Mouse (Mus musculus) forelimb bud, embryonic 11.5 days (tissue): ENCODE data around the gene 2010300C02Rik.
"Not testable (repeated sequence)": the region's sequence is repeated elsewhere in the genome, so short reads cannot be mapped to it uniquely, and the experiment has no call there.

Experiments used
- DNase-seq: peaks from one replicate; pipeline ENCODE4 v3.0.0-alpha.2; 2012; ENCODE audit warnings: low read depth, low spot score

Gene 2010300C02Rik

GRCm38 (mm10) chr1:37719761-37720640 lies at the start of gene 2010300C02Rik:
Gene 2010300C02Rik, minus strand, starts transcription at chr1:37720085.
- DNase-seq, result peak; percentile 20

GRCm38 (mm10) chr1:37759407-37759806 lies 39.5 kb upstream of the 2010300C02Rik start:
- no peak for DNase-seq

- DNase-seq, result no peak
Measured at GRCm38 (mm10) chr1:37744650-37745259, 24.9 kb upstream of the 2010300C02Rik start.

- DNase-seq, result no peak
Measured at GRCm38 (mm10) chr1:37742602-37743270, 22.9 kb upstream of the 2010300C02Rik start.

GRCm38 (mm10) chr1:37742126-37742525 lies 22.2 kb upstream of the 2010300C02Rik start:
- no peak for DNase-seq

GRCm38 (mm10) chr1:37740161-37740802 lies 20.4 kb upstream of the 2010300C02Rik start:
- DNase-seq, result no peak

- DNase-seq, result no peak
Measured at GRCm38 (mm10) chr1:37738895-37739294, 19.0 kb upstream of the 2010300C02Rik start.

GRCm38 (mm10) chr1:37737045-37737444 lies 17.2 kb upstream of the 2010300C02Rik start:
- no peak for DNase-seq

GRCm38 (mm10) chr1:37735932-37736331 lies 16.0 kb upstream of the 2010300C02Rik start:
- no peak for DNase-seq

- DNase-seq, result no peak
Measured at GRCm38 (mm10) chr1:37734841-37735240, 15.0 kb upstream of the 2010300C02Rik start.

GRCm38 (mm10) chr1:37729353-37729752 lies 9.5 kb upstream of the 2010300C02Rik start:
- DNase-seq, result no peak

GRCm38 (mm10) chr1:37728053-37728452 lies 8.2 kb upstream of the 2010300C02Rik start:
- no peak for DNase-seq

GRCm38 (mm10) chr1:37727186-37727585 lies 7.3 kb upstream of the 2010300C02Rik start:
- no peak for DNase-seq

GRCm38 (mm10) chr1:37726426-37726825 lies 6.5 kb upstream of the 2010300C02Rik start:
- no peak for DNase-seq

GRCm38 (mm10) chr1:37725880-37726279 lies 6.0 kb upstream of the 2010300C02Rik start:
- DNase-seq, result no peak

GRCm38 (mm10) chr1:37721092-37721491 lies 1.2 kb upstream of the 2010300C02Rik start:
- DNase-seq, result no peak

GRCm38 (mm10) chr1:37719030-37719723 lies 708 bp downstream of the 2010300C02Rik start:
- no peak for DNase-seq

- no peak for DNase-seq
Measured at GRCm38 (mm10) chr1:37718516-37718915, 1.4 kb downstream of the 2010300C02Rik start.

GRCm38 (mm10) chr1:37717415-37718195 lies 2.3 kb downstream of the 2010300C02Rik start:
- DNase-seq, result no peak

- not testable (repeated sequence) for DNase-seq
Measured at GRCm38 (mm10) chr1:37712357-37712737, 7.5 kb downstream of the 2010300C02Rik start.
